Mouse (Mus musculus): ENCODE results near the gene Wfdc3.
A peak's percentile ranks its signal among the peaks of the same experiment; 100 is the strongest.

The Wfdc3 gene

GRCm38 (mm10) chr2:164776801-164777200, 31.1 kb upstream of the Wfdc3 start:
- no peak for DNase-seq (ENCODE audit: extremely low read depth, insufficient read length, low spot score)

- peak; percentile 50 for DNase-seq (ENCODE audit: extremely low read depth, insufficient read length, low spot score)
These were observed 30.4 kb upstream of the Wfdc3 start for GRCm38 (mm10) chr2:164776130-164776529.

GRCm38 (mm10) chr2:164773989-164774364, 28.2 kb upstream of the Wfdc3 start:
- no peak for DNase-seq (ENCODE audit: extremely low read depth, insufficient read length, low spot score)

- no peak for DNase-seq (ENCODE audit: extremely low read depth, insufficient read length, low spot score)
These were observed 27.7 kb upstream of the Wfdc3 start for GRCm38 (mm10) chr2:164773229-164773988.

DNA sequence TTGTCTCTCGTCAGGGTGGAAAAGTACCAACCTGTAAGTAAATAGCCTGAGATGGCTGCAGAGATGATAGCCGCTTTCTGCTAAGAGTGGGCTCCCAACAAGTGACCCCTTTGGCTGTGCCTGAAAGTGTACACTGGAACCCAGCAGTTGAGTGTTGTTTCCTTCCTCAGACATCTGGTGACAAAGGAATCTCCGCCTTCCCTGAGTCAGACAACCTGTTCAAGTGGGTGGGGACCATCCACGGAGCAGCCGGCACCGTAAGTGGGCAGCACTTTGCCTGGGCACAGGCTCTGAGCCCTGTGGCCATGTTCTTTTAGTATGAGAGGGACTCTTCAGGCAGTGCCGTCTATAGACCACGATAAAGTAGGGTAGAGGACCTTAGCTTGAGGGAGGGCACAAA, 25.4 kb upstream of the Wfdc3 start:
- no peak for DNase-seq (ENCODE audit: extremely low read depth, insufficient read length, low spot score)

GRCm38 (mm10) chr2:164770279-164770678, 24.5 kb upstream of the Wfdc3 start:
- no peak for DNase-seq (ENCODE audit: extremely low read depth, insufficient read length, low spot score)

DNA sequence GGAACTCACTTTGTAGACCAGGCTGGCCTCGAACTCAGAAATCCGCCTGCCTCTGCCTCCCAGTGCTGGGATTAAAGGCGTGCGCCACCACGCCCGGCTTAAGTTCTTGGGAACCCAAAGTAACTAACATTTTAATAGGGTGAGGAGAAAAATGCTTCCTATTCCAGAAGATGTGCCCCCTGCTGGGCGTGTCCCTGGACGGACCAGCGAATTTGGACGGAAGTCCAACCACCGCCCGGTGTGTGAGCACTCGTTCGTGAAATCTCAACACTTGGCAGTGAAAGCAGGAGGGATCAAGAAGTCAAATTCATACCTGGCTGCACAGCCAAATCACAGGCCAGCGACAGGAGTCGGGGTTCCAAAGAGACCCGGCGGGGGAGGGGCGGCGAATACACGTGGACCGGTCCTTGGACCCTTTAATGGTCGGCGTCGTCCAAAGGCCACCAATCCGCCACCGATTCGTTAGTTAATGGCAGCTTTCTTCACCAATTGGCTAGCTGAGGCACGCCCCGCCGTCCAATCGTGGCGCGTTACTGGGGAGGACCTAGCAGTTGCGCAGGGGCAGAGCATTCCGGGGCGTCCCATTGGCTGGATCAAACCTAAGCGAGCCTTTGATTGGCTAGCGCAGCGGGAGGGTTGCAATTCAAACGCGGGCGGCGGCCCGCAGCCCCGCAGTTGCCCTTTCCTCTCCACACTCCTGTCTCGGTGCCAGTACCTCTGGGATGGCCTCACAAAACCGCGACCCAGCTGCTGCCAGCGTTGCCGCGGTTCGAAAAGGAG, 23.7 kb upstream of the Wfdc3 start, which contains the start of gene Ube2c:
TSS of gene Ube2c (plus strand) at position 641 of the 780 bp plus-strand sequence.
- peak; percentile 98 for DNase-seq (ENCODE audit: extremely low read depth, insufficient read length, low spot score)

DNA sequence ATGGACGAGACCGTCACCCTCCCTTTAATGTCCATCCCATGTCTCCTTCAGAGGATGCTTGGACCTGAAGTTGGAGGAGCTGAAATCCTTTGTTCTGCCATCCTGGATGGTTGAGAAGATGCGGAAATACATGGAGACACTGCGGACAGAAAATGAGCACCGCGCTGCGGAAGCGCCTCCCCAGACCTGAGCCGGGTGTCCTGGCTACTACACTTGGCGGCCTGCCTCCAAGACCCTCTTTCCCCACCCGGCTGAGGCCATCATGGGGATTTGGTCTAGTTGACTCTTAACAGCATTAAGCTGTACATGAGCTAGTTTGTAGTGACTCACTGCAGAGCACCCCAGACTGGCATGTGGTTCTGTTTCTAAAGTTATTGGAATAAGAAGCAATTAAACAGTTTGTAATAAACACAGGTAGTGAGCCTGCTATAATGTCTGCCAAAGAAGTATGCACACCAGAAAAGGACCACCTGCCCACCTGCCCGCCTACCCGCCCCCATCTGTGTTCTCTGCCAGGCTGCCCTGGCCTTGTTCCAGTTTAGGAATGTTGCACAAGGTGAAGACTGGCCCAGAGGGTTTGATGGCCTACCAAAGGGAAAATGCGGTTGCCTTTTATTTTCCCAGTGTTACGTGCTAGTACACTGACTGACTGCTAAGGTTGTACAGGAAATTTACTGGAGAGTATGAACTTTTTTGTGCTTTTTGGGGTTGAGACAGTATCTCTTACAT, 22.2 kb upstream of the Wfdc3 start:
- DNase-seq (ENCODE audit: extremely low read depth, insufficient read length, low spot score): peak; percentile 32

DNA sequence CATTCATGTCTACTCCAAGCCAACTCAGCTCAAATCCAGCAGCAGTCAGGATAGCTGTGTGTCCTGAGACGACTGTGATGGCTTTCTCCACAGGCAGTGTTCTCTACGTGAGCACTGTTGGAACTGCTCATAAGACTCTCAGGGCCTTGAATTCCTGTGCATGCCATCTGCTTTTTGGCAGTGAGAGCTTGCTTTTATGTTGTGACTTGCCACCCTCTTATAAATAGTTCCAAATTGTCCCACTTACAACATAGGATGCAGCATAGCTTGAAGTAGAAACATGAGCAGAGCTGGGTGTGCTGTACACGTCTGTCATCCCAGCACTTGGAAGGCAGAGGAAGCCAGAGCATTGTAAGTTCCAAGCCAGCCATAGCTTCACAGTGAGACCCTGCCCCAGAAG, 20.1 kb upstream of the Wfdc3 start:
- DNase-seq (ENCODE audit: extremely low read depth, insufficient read length, low spot score): no peak

GRCm38 (mm10) chr2:164762593-164762992, 16.9 kb upstream of the Wfdc3 start:
- no peak for DNase-seq (ENCODE audit: extremely low read depth, insufficient read length, low spot score)

DNA sequence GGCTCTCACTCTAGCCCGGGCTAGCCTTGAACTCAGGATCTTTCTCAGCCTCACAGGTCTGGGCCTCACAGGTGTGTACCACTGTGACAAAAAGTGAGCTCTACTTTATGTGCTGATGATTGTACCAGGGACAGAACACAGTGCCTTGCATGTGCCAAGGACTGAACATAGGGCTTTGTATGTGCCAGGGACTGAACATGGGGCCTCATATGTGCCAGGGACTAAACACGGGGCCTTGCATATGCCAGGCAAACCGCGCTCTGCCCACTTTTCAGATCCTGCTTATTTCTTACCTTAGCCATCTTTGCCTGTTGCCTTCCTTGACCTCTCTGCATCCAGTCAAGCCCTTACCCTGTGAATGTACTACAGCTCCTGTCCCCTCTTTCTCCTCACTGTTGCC, 16.2 kb upstream of the Wfdc3 start:
- no peak for DNase-seq (ENCODE audit: extremely low read depth, insufficient read length, low spot score)

- no peak for DNase-seq (ENCODE audit: extremely low read depth, insufficient read length, low spot score)
These were observed 15.8 kb upstream of the Wfdc3 start for GRCm38 (mm10) chr2:164761502-164761901.

DNA sequence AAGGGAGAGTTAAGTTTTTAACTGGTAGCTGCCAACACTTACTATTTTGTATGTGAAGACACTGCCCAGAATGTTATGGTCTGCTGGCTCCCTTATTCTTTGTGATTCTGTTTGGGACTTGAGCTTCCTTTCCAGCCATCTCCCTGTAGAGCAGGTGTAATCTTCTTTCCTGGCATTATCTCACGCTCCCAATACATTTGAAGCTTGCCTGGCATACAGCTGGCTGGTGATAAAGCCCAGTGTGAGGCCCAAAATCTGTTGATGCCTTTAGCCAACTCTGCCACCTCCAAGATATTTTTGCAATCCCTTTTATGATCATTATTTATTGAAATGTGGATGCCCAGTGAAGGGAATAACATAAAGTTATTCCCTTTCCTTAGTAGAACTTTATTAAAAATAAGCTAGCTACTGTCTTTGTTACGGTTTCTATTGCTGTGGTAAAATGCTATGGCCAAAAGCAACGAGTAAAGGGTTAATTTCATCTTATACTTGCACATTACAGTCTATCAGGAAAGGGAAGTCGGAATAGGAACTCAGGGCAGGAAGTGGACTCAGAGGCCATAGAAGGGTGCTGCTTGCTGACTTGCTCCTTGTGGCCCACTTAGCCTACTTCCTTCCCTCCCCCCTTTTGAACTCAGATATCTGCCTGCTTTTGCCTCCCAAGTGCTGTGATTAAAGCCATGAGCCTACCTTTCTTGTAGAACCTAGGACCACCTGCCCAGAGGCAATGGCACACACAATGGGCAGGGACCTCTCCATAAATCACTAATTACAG, 14.5 kb upstream of the Wfdc3 start:
- DNase-seq (ENCODE audit: extremely low read depth, insufficient read length, low spot score): no peak

- no peak for DNase-seq (ENCODE audit: extremely low read depth, insufficient read length, low spot score)
These were observed 13.0 kb upstream of the Wfdc3 start for GRCm38 (mm10) chr2:164758692-164759091.

GRCm38 (mm10) chr2:164757841-164758240, 12.1 kb upstream of the Wfdc3 start:
- no peak for DNase-seq (ENCODE audit: extremely low read depth, insufficient read length, low spot score)

- DNase-seq (ENCODE audit: extremely low read depth, insufficient read length, low spot score): no peak
These were observed 9.1 kb upstream of the Wfdc3 start for GRCm38 (mm10) chr2:164754800-164755199.

DNA sequence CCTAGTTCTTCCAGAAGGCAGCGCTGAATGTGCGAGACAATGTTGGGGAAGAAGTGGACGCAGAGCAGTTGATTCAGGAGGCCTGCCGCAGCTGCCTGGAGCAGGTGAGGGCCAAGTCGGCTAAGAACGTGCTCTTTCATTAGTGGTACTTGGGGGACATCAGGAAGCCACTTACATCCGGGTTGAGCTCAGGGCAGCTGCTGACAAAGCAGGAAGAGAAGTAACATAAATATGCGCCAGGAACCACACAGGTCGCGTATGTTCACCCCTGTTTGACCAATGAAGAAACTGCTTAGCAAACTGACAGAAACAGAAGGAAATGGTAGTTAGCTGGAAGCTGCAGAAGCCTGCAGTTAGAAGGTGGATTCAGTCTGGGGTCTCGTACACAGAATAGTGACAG, 8.4 kb upstream of the Wfdc3 start:
- no peak for DNase-seq (ENCODE audit: extremely low read depth, insufficient read length, low spot score)

DNA sequence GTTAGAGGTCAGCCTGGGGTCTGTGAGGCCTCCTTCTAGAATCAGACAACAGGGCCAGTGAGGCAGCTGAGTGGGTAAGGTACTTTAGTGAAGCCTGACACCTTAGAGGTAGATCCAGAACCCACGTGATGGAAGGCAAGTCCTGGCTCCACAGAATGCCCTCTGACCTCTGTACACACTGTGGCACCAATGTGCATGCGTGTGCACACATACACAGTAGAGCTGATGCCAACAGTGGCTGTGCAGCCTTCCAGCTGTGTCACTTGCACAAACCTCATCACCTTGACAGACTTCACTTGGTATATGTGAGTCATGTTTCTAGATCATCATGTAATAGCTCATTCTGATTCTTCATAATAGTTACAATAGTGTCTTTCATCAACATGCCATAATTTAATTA, 6.7 kb upstream of the Wfdc3 start:
- no peak for DNase-seq (ENCODE audit: extremely low read depth, insufficient read length, low spot score)

DNA sequence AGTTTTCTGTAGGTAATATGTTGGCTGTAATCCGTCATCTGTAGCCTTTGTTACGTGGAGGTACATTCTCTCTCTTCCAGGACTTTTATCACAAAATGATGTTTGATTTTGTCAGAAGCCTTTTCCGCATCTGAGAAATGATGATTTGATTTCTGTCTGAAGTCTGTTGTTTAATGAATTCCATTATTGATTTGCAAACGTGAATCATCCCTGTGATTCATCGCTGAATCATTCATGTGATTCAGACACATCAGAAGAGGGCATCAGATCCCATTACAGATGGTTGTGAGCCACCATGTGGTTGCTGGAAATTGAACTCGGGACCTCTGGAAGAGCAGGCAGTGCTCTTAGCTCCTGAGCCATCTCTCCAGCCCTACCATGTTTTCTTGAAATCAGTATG, 3.3 kb upstream of the Wfdc3 start:
- peak; percentile 48 for DNase-seq (ENCODE audit: extremely low read depth, insufficient read length, low spot score)

DNA sequence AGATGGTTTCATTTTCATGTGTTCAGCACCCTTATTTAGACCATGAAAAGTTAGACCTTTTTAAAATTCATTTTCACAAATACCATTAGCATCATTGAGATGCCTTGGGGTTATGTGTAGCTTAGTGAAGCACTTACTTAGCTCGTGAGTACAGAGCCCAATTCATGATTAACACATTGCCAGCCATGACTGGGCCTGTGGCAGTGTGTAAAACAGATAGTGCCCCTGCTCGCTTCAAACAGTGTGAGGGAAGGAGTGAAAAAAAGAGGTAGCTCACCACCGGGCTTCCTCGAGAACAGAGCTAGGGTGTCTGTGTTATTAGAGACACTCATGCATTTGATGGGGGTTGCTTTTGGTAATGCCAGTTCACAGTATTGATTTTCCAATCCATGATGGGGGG, 2.5 kb upstream of the Wfdc3 start:
- no peak for DNase-seq (ENCODE audit: extremely low read depth, insufficient read length, low spot score)

DNA sequence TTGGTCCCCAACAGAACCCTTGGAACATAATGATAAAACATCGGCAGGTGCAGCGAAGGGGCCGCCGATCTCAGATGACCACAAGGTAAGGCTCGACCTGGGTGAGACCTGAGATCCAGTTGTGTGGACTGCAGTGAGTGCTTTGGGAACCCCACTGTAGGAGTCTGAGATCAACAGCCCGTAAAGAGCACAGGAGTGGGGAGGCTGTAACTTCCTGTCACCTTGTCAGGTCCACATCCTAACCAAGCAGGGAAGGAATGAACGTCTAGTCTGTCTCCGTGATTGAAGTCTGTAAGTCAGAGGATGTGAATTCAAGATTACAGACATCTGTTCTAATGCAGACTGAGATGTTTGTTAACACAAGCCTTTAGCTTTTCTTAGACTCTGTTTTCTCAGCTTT, 962 bp upstream of the Wfdc3 start:
- DNase-seq (ENCODE audit: extremely low read depth, insufficient read length, low spot score): no peak

All from 3134 (cell line).